In genomic region chrX:7878007-7878419, GRCm38 (mm10) we compare ENCODE assay signal across 8 mouse cellular contexts. TPM values are rescaled to one million over a fixed set of nuclear protein-coding genes. Genes with fewer than 3 reads are reported as not detected.
DNase-seq lines count a peak whose midpoint lies in the region; ATAC-seq and TF ChIP-seq lines count a peak whose summit lies in the region.

Gene Pim2, plus strand, starts transcription at chrX:7878262.

- no peaks in the 10 kb centered on the region; the same call in 1 of the 2 replicates for H3K36me3 ChIP-seq in heart, embryonic 11.5 days (ENCODE audit: control insufficient read depth, insufficient read depth, low read length)
- H3K36me3 ChIP-seq in kidney, embryonic 16.5 days (ENCODE audit: insufficient read depth, low read length), result peaks cover 10% of the 10 kb centered on the region; the same call in 1 of the 2 replicates

- H3K4me3 ChIP-seq in heart, embryonic 11.5 days (ENCODE audit: low read depth, low read length), result peak within 1 kb of the TSS; percentile 49
- peak within 1 kb of the TSS; percentile 55 for H3K4me3 ChIP-seq in kidney, embryonic 16.5 days (ENCODE audit: low read length)

- H3K9me3 ChIP-seq in heart, embryonic 11.5 days (replicated peaks; ENCODE audit: control insufficient read depth, low read length), result no peaks in the 10 kb centered on the region
- no peaks in the 10 kb centered on the region for H3K9me3 ChIP-seq in kidney, embryonic 16.5 days (ENCODE audit: low read length)

- DNase-seq in CD4-positive helper T cell, adult 2 months (ENCODE audit: low read depth, low spot score), result peak; percentile 95
- peak; percentile 94 for DNase-seq in brain, embryonic 14.5 days (ENCODE audit: low read depth)
- DNase-seq in liver, result peak; percentile 86
- peak; percentile 40 to 62 for DNase-seq in monocyte, adult 2 months (ENCODE audit: low read depth in 1 of 2, low spot score in 2 of 2)
- peak; percentile 82 to 90 for DNase-seq in spleen, postnatal 4 days (ENCODE audit: low spot score in 2 of 2)

- ATAC-seq in erythroblast, adult 5-6 weeks (replicated peaks; ENCODE audit: low FRiP score, poor library complexity, severe bottlenecking), result peak; percentile 88
- peak; percentile 86 for ATAC-seq in heart, embryonic 11.5 days (replicated peaks; ENCODE audit: insufficient number of reproducible peaks, low FRiP score, low TSS enrichment)
- ATAC-seq in kidney, embryonic 16.5 days (ENCODE audit: low FRiP score, low TSS enrichment), result peak; percentile 91

- H3K27me3 ChIP-seq in heart, embryonic 11.5 days (ENCODE audit: control insufficient read depth, insufficient read depth, low read length), result no peaks in the 10 kb centered on the region
- no peaks in the 10 kb centered on the region for H3K27me3 ChIP-seq in kidney, embryonic 16.5 days (ENCODE audit: insufficient read depth, low read length)

- TF ChIP-seq POLR2A in brain, embryonic 14.5 days (IDR thresholded peaks at IDR 0.05; ENCODE audit: borderline replicate concordance, extremely low read depth, insufficient read depth, insufficient read length, poor library complexity, severe bottlenecking), result no peak

- no peaks in the 10 kb centered on the region for H3K4me1 ChIP-seq in heart, embryonic 11.5 days (ENCODE audit: control insufficient read depth, insufficient read depth, low read length)
- 0 out of 2 replicates have a peak, but pooled peaks cover 3% of the 10 kb centered on the region for H3K4me1 ChIP-seq in kidney, embryonic 16.5 days (ENCODE audit: insufficient read depth, low read length)

- 9% methylated on average over 34 of the region's 38 CpGs for WGBS in heart, embryonic 11.5 days (ENCODE audit: insufficient replicate concordance)
- WGBS in kidney, embryonic 16.5 days, result 18% methylated on average over 34 of the region's 38 CpGs

- peak within 1 kb of the TSS; percentile 90 for H3K4me2 ChIP-seq in heart, embryonic 11.5 days
- peak within 1 kb of the TSS; percentile 78 for H3K4me2 ChIP-seq in kidney, embryonic 16.5 days (replicated peaks; ENCODE audit: low read depth, low read length)

- peak within 1 kb of the TSS; percentile 63 for H3K9ac ChIP-seq in heart, embryonic 11.5 days (ENCODE audit: low read depth, low read length)
- H3K9ac ChIP-seq in kidney, embryonic 16.5 days (replicated peaks; ENCODE audit: low read length), result peak within 1 kb of the TSS; percentile 66

- H3K27ac ChIP-seq in heart, embryonic 11.5 days (ENCODE audit: low read depth, low read length), result no peak within 1 kb of the TSS
- no peak within 1 kb of the TSS for H3K27ac ChIP-seq in kidney, embryonic 16.5 days (ENCODE audit: low read length)

- no peak for TF ChIP-seq CTCF in brain, embryonic 14.5 days (IDR thresholded peaks at IDR 0.05; ENCODE audit: borderline replicate concordance, extremely low read depth, insufficient read depth, insufficient read length)

RNA-seq across cellular contexts. Expression of gene Pim2, which starts in this region (rescaled TPM):
- 19.8 and 23.3 TPM in 2 replicates for polyA plus RNA-seq in brain, embryonic 14.5 days (2012; rRNA removed)
- 41.9 and 42.8 TPM in 2 replicates for total RNA-seq in erythroblast, adult 5-6 weeks (2015; ENCODE audit: low replicate concordance)
- 30.4 and 31.3 TPM in 2 replicates for total RNA-seq in erythroblast, adult 5-6 weeks (2017; ENCODE audit: low replicate concordance)
- polyA plus RNA-seq in heart, embryonic 11.5 days (2014; fragmentation: Nextera tagmentation; extraction: Ambion mirVana), result 5.2 and 5.7 TPM in 2 replicates
- polyA plus RNA-seq in kidney, embryonic 16.5 days (2015; fragmentation: Nextera tagmentation; extraction: Ambion mirVana), result 11.7 and 13.4 TPM in 2 replicates
